Mouse (Mus musculus) embryonic facial prominence, embryonic 11.5 days (tissue): Measurements from ENCODE around the gene Olfr1209. TPM values are rescaled to one million over a fixed set of nuclear protein-coding genes. Genes with fewer than 3 reads are reported as not detected.

ENCODE experiments used
- ATAC-seq: fragments of 200-750 bp; cut with Nextera tagmentation; replicated peaks from 2 replicates; pipeline ENCODE4 v1.8.0; 2017; ENCODE audit warnings: low read depth; ENCODE audit not compliant: insufficient number of reproducible peaks, low FRiP score, low TSS enrichment
- DNase-seq: peaks from one replicate; pipeline ENCODE4 v3.0.0-alpha.2; 2015; ENCODE audit warnings: low spot score
- H3K27ac ChIP-seq: fragments of 300-500 bp; sonication (generic); replicated peaks from 2 replicates; pipeline ENCODE4 v1.5.1; 2014; ENCODE audit warnings: mild to moderate bottlenecking, low read depth, low read length, control low read depth
- H3K27me3 ChIP-seq: fragments of 300-500 bp; sonication (generic); 2 replicates; pipeline ENCODE4 v1.6.1; 2014; ENCODE audit warnings: mild to moderate bottlenecking, low read length, moderate library complexity, mixed read lengths; ENCODE audit not compliant: control insufficient read depth, insufficient read depth
- H3K36me3 ChIP-seq: fragments of 300-500 bp; sonication (generic); replicated peaks from 2 replicates; pipeline ENCODE4 v1.6.1; 2014; ENCODE audit warnings: low read depth, mild to moderate bottlenecking, low read length, moderate library complexity, mixed read lengths; ENCODE audit not compliant: control insufficient read depth, insufficient read depth
- H3K4me1 ChIP-seq: fragments of 300-500 bp; sonication (generic); 2 replicates; pipeline ENCODE4 v1.6.1; 2014; ENCODE audit warnings: low read length, mixed read lengths; ENCODE audit not compliant: control insufficient read depth, insufficient read depth
- H3K4me2 ChIP-seq: fragments of 300-500 bp; sonication (generic); 2 replicates; pipeline ENCODE4 v1.6.1; 2014; ENCODE audit warnings: low read depth, mild to moderate bottlenecking, control low read depth, low read length, moderate library complexity
- H3K4me3 ChIP-seq: fragments of 300-500 bp; sonication (generic); 2 replicates; pipeline ENCODE4 v1.5.1; 2014; ENCODE audit warnings: low read depth, low read length, control low read depth
- H3K9ac ChIP-seq: fragments of 300-500 bp; sonication (generic); replicated peaks from 2 replicates; pipeline ENCODE4 v1.6.1; 2014; ENCODE audit warnings: mild to moderate bottlenecking, control low read depth, low read length
- H3K9me3 ChIP-seq: fragments of 300-500 bp; sonication (generic); replicated peaks from 2 replicates; pipeline ENCODE4 v1.6.1; 2016; ENCODE audit warnings: mild to moderate bottlenecking, low read length, inconsistent platforms, mixed read lengths; ENCODE audit not compliant: control insufficient read depth
- WGBS: fragments of 180-500 bp; shearing (Covaris S2); extraction: QIAGEN DNeasy Blood & Tissue Kit; methylation state at CpG from one replicate; pipeline ENCODE4 v1.1.7; 2014; 5-methylcytosine and 5-hydroxymethylcytosine counted together
- polyA plus RNA-seq: library from polyadenylated mRNA; unstranded; fragments of >200 nt; fragmentation: Nextera tagmentation; extraction: Ambion mirVana; gene quantifications from 2 replicates; pipeline ENCODE4 v1.2.1, GENCODE M21; 2014

Olfr1209 gene
- polyA plus RNA-seq = not detected in 2 replicates

GRCm38 (mm10) chr2:88915057-88915456 lies at the start of gene Olfr1209:
TSS of gene Olfr1209 (minus strand) at chr2:88915157.
- no peaks in the 10 kb centered on the region for H3K36me3 ChIP-seq
- H3K9ac ChIP-seq = no peak within 1 kb of the TSS
- no peak within 1 kb of the TSS for H3K4me3 ChIP-seq
- no peak within 1 kb of the TSS for H3K4me2 ChIP-seq
- no peak for ATAC-seq
- 92% methylated on average over 3 of the region's 3 CpGs for WGBS
- H3K4me1 ChIP-seq = no peaks in the 10 kb centered on the region
- H3K27ac ChIP-seq = no peak within 1 kb of the TSS
- no peak for DNase-seq
- H3K9me3 ChIP-seq = no peaks in the 10 kb centered on the region
- H3K27me3 ChIP-seq = no peaks in the 10 kb centered on the region

GRCm38 (mm10) chr2:88953669-88954068 lies 38.7 kb upstream of the Olfr1209 start, which contains the start of gene Olfr1212:
TSS of gene Olfr1212 (plus strand) at chr2:88953969.
- ATAC-seq = no peak
- H3K27me3 ChIP-seq = no peaks in the 10 kb centered on the region
- no peak within 1 kb of the TSS for H3K9ac ChIP-seq
- no peak within 1 kb of the TSS for H3K4me3 ChIP-seq
- DNase-seq = no peak
- no peaks in the 10 kb centered on the region for H3K36me3 ChIP-seq
- H3K4me2 ChIP-seq = no peak within 1 kb of the TSS
- H3K27ac ChIP-seq = no peak within 1 kb of the TSS
- no peaks in the 10 kb centered on the region for H3K9me3 ChIP-seq
- no peaks in the 10 kb centered on the region for H3K4me1 ChIP-seq

DNA sequence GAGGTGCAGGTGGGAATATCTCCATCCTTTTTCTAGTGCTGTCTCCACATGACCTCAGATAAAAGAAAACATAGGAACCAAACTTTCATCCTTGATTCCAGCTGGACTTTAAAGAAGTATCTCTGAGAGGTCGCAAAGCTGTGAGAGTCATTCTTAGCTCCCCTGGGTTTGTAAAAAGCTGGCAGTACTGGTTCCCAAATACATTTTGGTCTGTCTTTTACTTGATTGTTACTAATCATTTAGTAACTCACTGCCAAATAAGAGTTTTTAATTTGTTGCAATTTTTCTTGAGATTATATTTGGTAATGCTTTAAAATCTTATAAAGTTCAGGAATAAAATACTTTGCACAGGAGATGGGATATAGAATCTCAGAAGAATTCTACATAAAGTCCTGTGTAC lies 23.1 kb upstream of the Olfr1209 start, which contains the start of gene Olfr1211:
TSS of gene Olfr1211 (minus strand) at position 101 of the 400 bp plus-strand sequence.
- H3K4me1 ChIP-seq = no peaks in the 10 kb centered on the region
- 81% methylated on average over 1 of the region's 1 CpGs for WGBS
- H3K4me3 ChIP-seq = no peak within 1 kb of the TSS
- no peaks in the 10 kb centered on the region for H3K27me3 ChIP-seq
- no peak within 1 kb of the TSS for H3K4me2 ChIP-seq
- DNase-seq = no peak
- H3K27ac ChIP-seq = no peak within 1 kb of the TSS
- H3K9ac ChIP-seq = no peak within 1 kb of the TSS
- H3K36me3 ChIP-seq = no peaks in the 10 kb centered on the region
- H3K9me3 ChIP-seq = no peaks in the 10 kb centered on the region
- no peak for ATAC-seq

DNA sequence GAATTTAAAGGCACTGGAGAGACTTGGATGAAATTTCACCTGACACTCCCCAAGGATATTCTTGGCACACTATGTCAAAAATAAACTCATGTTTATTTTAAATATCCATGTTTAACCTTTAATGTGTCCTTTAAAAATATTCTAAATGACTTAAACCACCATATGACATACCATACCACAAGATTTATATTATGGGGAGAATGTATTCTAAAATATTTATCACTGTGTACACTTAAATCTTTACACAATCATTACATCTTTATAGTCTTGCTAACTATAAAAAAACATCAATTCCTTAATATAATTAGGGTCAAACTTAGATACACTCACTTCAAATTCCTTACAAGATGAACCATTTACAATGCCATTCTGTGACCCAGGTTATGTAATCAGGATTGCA lies 12.7 kb downstream of the Olfr1209 start, which contains the start of gene Olfr1208:
TSS of gene Olfr1208 (minus strand) at position 101 of the 400 bp plus-strand sequence.
- no peak for ATAC-seq
- Histone ChIP-seq H3K27me3 (no peaks in the 10 kb centered on the region), H3K9me3 (no peaks in the 10 kb centered on the region), H3K9ac (no peak within 1 kb of the TSS), H3K4me1 (no peaks in the 10 kb centered on the region), H3K4me2 (no peak within 1 kb of the TSS), H3K27ac (no peak within 1 kb of the TSS), H3K36me3 (no peaks in the 10 kb centered on the region), H3K4me3 (no peak within 1 kb of the TSS)
- no peak for DNase-seq

GRCm38 (mm10) chr2:88862931-88863330 lies 52.0 kb downstream of the Olfr1209 start, which contains the start of gene Olfr1206:
TSS of gene Olfr1206 (plus strand) at chr2:88863231.
- ATAC-seq (no peak), DNase-seq (no peak)
- H3K36me3 ChIP-seq = no peaks in the 10 kb centered on the region
- no peak within 1 kb of the TSS for H3K4me2 ChIP-seq
- H3K27me3 ChIP-seq = no peaks in the 10 kb centered on the region
- no peak within 1 kb of the TSS for H3K27ac ChIP-seq
- no peaks in the 10 kb centered on the region for H3K4me1 ChIP-seq
- H3K9ac ChIP-seq = no peak within 1 kb of the TSS
- H3K9me3 ChIP-seq = no peaks in the 10 kb centered on the region
- no peak within 1 kb of the TSS for H3K4me3 ChIP-seq
- 85% methylated on average over 2 of the region's 2 CpGs for WGBS

Other genes starting within 250 kb of the Olfr1209 start
- gene Olfr1193, start 239.5 kb downstream of the Olfr1209 start, polyA plus RNA-seq = not detected in 2 replicates
- gene Olfr1195, start 226.0 kb downstream of the Olfr1209 start, polyA plus RNA-seq = not detected in 2 replicates
- not detected in 2 replicates for gene Olfr1196, start 210.6 kb downstream of the Olfr1209 start, polyA plus RNA-seq
- gene Olfr1197, start 182.8 kb downstream of the Olfr1209 start, polyA plus RNA-seq = not detected in 2 replicates
- not detected in 2 replicates for gene Olfr1198, start 163.8 kb downstream of the Olfr1209 start, polyA plus RNA-seq
- not detected in 2 replicates for gene Olfr1199, start 154.7 kb downstream of the Olfr1209 start, polyA plus RNA-seq
- gene Olfr1200, start 144.7 kb downstream of the Olfr1209 start, polyA plus RNA-seq = not detected in 2 replicates
- gene Olfr1201, start 122.1 kb downstream of the Olfr1209 start, polyA plus RNA-seq = not detected in 2 replicates
- not detected in 2 replicates for gene Olfr1202, start 100.7 kb downstream of the Olfr1209 start, polyA plus RNA-seq
- gene Olfr1205, start 85.4 kb downstream of the Olfr1209 start, polyA plus RNA-seq = not detected in 2 replicates
- gene Olfr1204, start 65.9 kb downstream of the Olfr1209 start, polyA plus RNA-seq = not detected in 2 replicates
- gene Olfr1206, start 51.9 kb downstream of the Olfr1209 start, polyA plus RNA-seq = not detected in 2 replicates
- gene Olfr1208, start 12.8 kb downstream of the Olfr1209 start, polyA plus RNA-seq = not detected in 2 replicates
- not detected in 2 replicates for gene Olfr1211, start 23.0 kb upstream of the Olfr1209 start, polyA plus RNA-seq
- gene Olfr1212, start 38.8 kb upstream of the Olfr1209 start, polyA plus RNA-seq = not detected in 2 replicates
- not detected in 2 replicates for gene Gm13762, start 65.1 kb upstream of the Olfr1209 start, polyA plus RNA-seq
- not detected in 2 replicates for gene Olfr1214, start 77.5 kb upstream of the Olfr1209 start, polyA plus RNA-seq
- not detected in 2 replicates for gene Olfr1215, start 91.8 kb upstream of the Olfr1209 start, polyA plus RNA-seq
- gene Olfr1216, start 103.2 kb upstream of the Olfr1209 start, polyA plus RNA-seq = not detected in 2 replicates
- gene Olfr1217, start 116.9 kb upstream of the Olfr1209 start, polyA plus RNA-seq = not detected in 2 replicates
- not detected in 2 replicates for gene Olfr1218, start 146.0 kb upstream of the Olfr1209 start, polyA plus RNA-seq
- not detected in 2 replicates for gene Olfr1219, start 168.4 kb upstream of the Olfr1209 start, polyA plus RNA-seq
- not detected in 2 replicates for gene Olfr1220, start 191.7 kb upstream of the Olfr1209 start, polyA plus RNA-seq
- gene Olfr1221, start 202.1 kb upstream of the Olfr1209 start, polyA plus RNA-seq = not detected in 2 replicates
- gene Olfr1222, start 217.9 kb upstream of the Olfr1209 start, polyA plus RNA-seq = not detected in 2 replicates
- gene Olfr1223, start 236.4 kb upstream of the Olfr1209 start, polyA plus RNA-seq = not detected in 2 replicates
- gene Olfr1224-ps1, start 248.9 kb upstream of the Olfr1209 start, polyA plus RNA-seq = not detected in 2 replicates